Mouse (Mus musculus) spleen, postnatal 4 days (tissue): ENCODE measurements around the gene Tst.
A peak's percentile ranks its signal among the peaks of the same experiment; 100 is the strongest.

Experiments
- DNase-seq, 2 experiments: peaks; one replicate each; pipeline ENCODE4 v3.0.0; 2022; ENCODE audit warnings: low spot score in 2 of 2

Gene Tst

DNA sequence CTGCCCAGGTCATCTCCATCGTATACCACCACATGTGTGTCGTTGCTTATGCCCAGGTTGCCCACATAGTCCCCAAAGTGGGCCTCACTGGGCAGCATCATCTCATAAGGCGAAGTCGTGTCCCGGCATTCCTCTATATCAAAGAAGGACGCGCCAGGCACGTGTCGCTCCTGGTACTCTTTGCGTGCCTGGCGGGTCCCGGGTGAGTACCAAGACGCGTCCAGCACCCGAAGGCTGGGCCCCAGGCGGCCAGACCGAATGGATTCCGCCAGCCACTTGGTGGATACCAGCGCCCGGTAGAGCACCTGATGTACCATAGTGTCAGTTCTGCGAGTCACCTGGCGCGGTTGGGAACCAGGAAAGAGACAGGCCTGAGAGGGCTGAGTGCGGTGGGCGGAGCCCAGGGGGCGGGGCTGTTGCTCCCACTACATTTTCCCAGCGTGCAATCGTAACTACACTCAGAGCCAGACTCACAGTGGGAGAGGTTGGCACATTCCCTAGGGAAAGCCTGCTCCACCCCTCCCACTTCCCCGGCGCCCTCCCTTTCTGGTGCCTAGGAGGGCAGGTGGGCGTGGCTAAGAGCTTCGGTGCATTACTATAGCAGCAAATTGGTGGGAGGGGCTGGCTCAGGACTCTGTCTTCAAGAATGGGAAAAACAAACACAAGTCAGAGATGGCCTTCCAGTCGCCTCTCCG lies at the start of gene Tst:
Tst (minus strand) TSS at position 391 of the 695 bp plus-strand sequence.
- peak; percentile 81 to 86 for DNase-seq

- no peak for DNase-seq
Observed at GRCm38 (mm10) chr15:78455168-78455567, 49.5 kb upstream of the Tst start.

- no peak for DNase-seq
Observed at GRCm38 (mm10) chr15:78452929-78453328, 47.2 kb upstream of the Tst start.

DNA sequence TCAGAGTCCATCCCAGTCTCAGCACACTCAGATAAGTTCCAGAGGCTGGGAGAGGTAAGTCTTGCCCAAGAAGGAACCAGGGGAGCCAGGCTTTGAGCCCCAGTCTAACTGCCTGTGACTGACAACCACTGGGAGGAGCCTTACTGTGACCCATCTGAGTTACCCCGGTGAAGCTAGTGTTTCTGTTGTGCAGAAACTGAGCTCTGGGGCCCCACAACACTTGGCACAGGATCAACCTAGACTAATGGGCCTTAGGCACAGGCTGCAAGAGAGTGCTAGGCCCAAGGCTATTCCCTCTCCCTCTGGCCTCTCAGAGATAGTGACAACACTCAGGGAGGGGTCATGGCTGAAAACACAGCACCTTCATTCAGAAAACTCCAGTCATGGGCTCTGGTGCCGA lies 45.5 kb upstream of the Tst start:
- no peak for DNase-seq

GRCm38 (mm10) chr15:78450419-78450768 lies 44.7 kb upstream of the Tst start:
- DNase-seq: no peak

DNA sequence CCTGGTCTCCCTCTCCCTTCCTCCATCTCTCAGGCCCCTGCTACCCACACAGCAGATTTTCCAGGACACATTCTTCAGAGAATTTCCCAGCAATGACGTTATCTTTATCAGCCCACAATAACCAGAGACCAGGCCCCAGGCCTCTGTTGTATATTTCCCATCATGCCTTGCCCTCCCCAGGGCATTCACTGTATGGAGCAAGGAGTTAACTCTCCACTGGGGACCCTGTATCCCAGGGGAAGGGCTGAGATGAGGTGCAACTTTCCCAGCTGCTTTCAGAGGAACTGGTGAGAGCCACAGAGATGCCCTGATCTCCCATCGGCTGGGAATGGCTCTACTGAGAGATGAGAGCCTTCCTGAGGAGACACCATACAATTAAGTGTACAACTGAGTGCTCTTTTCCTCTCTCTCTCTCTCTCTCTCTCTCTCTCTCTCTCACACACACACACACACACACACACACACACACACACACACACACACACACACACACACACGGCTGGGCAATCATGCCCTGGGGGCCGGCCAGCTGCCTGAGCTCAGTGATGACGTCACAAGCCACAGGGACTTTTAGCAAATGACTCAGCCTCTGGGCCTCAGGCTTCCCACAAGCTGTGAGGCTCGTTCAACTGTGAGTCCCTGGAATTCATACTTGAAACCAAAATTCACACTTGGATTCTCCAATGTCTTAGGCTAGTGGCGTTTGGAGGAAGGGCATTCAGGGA lies 44.1 kb upstream of the Tst start:
- DNase-seq: no peak

GRCm38 (mm10) chr15:78449131-78449530 lies 43.4 kb upstream of the Tst start:
- no peak for DNase-seq

DNA sequence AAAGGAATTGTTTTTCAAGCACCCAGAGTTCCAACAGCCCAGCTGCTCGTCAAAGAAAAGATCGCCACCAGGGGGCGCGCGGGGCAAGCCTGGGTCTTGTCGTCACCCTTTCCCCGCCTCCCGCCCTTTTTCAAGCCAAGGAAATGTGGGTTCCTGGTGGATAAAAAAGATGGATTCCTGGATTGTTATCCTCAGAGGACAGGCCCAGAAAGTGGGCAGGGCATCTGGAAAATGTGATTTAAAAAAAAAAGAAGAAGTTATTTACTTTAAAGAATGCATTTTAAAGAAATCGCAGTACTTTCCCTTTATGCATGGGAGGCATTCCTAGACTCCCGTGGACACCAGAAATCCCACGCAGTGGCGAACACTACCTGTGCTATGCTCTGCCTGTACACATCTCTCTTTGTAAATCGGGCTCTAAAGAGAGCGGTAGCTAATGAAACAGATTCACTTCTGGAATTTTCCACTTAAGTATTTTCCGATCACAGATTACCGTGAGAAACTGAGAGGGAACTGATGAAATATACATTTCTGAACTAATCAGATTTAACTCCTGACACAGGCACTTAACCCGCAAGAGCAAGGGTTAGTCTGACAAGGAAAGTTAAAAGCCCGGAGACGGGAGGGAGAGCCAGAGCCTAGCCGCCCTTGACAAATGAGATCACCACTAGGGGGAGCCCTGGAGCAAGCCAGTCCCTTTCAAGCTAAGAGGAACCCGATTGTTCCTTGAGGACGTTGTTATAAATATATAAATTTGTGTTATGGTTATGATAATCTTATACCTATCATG lies 42.2 kb upstream of the Tst start:
- DNase-seq: peak; percentile 92 to 99

DNA sequence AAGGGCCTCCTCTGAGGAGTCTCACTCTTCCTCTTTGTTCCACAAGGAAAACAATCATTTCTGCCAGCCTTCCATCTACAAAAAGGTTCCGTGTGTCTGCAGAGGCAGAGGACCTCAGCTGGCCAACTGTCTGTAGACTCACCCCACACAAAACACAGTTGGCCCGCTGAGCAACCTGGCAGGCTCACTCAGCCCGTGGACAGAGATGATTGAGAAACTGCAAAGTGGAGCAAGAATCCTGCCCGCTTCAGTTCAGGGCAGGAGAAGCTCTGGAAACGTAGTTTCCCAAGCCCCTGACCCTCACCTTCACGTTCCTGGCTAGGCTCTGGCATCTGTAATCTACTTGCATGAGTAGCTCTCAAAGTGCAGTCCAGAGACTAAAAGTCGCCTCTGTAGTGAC lies 41.4 kb upstream of the Tst start:
- DNase-seq: no peak

- DNase-seq: no peak
Observed at GRCm38 (mm10) chr15:78443857-78444256, 38.1 kb upstream of the Tst start.

DNA sequence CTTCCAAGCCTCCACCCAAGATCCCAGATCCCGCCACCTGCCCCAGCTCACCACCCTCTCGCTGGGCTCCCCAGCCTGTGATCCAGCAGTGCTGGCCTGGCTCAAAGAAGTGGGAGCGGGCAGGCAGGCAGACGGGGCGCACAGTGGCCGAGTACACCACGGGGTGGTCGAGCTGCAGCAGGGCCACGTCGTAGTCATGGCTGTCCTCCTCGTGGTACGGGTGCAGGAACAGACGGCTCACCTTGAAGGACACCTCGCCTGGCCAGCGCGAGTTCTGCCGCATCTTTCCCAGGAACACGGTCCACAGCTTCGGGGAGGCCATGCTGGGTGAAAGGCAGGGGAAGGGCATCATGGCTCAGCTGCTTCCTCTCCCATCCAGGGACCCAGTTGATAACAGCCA lies 36.5 kb upstream of the Tst start:
- DNase-seq: no peak

DNA sequence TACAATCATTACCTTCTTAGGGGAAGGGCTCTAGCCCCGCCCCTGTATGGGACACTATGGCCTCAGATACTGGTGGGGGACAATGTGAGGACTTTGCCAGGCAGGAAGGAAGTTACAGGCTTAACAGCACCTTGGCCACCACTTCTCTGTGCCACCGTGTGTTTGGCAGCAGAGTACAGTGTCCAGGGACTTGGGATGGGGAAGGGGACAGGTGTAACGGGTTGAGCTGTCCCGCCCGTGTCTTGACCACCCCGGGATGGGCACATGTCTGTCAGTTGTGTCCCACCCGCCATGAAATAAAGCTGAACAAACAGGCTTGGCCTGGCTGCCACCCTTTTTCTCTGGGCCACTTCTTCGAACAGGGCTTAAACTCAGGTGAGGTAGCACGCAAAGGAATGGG lies 33.3 kb upstream of the Tst start:
- DNase-seq: no peak

DNA sequence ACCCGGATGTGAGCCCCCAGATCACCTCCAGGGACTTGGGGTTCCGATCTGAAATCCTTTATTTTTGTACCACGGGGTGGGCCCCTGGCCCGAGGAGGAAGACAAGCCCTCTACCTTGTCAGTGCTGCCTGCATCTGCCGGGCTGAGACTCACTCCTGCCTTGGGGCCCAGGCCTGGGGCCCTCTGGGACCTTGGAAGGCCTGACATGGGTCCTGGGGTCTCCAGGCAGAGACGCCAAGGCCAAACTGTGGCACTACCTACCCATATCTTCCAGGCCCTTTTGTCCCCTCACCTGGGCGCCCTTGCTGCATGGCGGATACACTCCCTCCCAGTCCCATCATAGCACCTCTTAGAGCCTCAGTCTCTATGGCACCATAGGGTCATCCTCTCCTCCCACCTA lies 32.8 kb upstream of the Tst start:
- no peak for DNase-seq

DNA sequence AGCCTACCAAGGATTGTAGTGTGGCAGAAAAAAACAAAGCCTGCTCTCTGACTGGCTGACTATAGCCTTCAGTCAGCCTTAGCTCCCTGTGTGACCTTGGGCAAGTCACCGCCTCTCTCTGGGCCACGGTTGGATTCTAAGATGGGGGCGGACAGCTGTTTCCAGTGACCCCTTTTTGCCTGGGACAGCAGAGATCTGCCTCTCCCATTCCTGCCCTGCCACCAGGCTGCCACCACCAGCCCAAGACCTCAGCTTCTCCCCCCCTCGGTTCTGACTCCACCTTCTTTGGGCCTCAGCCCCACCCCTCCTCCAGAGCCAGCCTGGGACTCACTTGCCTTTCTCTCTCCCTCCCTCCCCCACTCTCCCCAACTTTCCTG lies 32.3 kb upstream of the Tst start:
- DNase-seq: no peak

DNA sequence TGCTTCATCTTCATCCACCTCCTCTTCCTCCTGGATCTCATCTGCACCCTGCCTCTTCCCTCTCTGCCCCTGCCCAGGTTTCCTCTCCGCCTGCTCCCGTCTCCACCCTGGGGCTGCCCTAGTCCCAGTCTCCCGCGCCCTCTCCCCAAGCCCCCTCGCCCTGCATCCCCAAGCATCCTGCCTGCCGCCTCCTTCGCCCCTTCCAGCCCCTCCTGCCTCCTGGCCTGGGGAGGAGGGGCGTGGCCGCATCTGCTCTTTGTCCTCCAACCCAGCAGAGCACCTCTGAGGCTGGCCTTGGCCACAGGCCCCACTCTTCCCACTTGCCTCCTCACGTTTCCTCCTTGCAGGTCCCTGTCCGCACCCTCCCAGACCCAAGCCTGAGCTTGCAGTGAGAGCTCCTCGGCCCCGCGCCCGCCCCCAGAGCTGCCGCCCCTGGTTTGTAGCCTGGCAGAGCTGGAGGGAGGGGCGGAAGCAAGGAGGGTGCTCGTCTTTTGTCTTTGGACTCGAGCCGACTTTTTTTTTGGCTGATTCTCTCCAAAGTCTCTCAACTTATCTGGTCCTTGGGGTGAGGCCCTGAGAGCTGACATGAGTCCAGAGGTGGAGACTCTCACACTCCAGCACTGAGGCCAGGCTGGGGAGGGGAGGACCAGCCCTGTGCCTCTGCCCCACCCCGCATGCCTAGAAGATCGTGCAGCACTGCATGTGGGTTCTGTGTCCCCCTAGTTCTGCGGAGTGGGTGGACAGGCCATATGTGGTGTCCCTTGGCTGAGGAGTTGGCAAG lies 31.7 kb upstream of the Tst start:
- DNase-seq: no peak

DNA sequence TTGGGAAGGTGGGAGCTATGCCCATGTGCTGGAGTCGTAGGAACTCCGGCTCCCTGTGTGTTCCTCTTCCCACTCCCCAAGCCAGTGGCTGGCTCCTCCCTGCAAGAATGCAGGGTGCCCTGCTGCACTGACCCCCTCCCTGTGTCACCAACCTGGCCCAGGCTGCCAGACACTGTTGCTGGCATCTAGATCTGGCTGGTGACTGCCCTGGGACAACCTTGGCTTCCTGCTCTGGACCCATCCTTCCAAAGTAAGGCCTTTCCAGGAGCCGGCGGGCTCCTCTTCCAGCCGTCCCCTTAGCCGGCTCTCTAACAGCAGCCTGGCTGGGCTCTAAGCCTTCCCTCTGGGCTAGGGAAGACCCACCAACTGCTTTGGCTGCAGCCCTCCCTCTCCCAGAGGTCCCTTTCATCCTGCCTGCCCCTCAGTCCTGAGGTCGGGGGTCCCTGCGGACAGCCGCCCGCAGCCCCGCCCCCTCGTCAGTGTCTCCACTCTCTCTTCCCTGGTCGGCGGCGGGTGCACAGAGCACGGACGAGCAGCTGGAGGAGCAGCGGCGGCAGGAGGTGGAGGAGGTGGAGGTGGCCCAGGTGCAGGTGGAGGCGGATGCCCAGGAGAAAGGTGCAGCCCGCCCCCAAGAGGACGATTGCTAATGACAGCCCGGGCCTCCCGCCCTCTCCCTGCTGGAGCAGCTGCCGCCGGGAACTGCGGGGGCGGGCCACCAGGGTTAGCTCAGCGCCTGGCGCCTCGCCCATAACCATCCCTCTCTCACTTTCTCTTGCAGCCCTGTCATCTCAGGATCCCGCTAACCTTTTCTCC lies 30.9 kb upstream of the Tst start:
- peak in 1 of 2 experiments; percentile 50 for DNase-seq

DNA sequence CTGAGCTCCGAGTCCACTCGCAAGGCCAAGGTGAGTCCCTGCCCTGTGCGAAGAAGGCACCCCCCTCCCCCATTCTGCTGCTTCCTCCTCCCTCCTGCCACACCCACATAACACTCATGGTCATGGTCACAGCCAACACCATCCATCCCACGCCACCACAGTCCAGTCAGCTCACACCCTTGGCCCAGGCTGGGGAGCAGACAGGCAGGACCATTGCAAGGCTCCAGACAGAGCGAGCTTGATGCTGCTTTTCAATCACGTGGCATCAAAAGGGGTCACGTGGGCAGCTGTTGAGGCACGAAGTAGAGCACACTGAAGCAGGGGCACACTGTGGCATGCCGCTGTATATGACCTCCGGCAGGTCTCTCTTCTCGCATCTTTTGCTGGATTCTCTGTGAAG lies 30.0 kb upstream of the Tst start:
- DNase-seq: no peak

GRCm38 (mm10) chr15:78434896-78435520 lies 29.3 kb upstream of the Tst start:
- DNase-seq: no peak

DNA sequence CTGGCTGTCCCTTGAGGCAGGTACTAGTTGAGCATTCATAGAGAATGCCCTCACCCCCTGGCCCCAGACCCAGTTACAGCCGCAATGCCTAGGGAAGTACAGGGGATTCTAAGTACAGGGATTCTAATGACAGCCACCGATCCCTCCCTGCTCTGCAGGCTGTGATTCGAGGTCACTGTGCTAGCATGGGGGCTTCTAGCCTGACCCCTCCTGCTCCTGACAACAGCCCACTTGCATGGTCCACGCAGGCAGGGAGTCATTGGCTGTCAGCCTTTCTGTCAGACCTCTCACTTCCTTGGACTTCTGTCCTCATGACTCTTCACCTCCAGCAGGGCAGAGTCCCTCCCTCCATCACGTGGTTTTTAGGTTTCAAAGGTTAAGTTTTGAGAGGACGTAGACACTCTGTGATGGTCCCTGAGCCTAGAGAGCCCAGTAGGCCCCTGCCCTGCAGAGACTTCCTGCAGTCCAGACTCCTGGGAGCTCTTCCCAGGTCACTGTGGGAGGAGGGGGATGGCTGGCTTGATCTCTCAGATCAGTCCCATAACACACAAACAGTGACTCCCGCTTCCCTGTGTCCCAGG lies 25.9 kb upstream of the Tst start:
- DNase-seq: no peak

- DNase-seq: no peak
Observed at GRCm38 (mm10) chr15:78430874-78431273, 25.2 kb upstream of the Tst start.
